Mouse (Mus musculus) hindbrain, embryonic 14.5 days (tissue): ENCODE measurements around the gene Fgf9. TPM values are rescaled to one million over a fixed set of nuclear protein-coding genes. Genes with fewer than 3 reads are reported as not detected.

Source experiments
- ATAC-seq: fragments of 200-750 bp; cut with Nextera tagmentation; 2 replicates; pipeline ENCODE4 v1.8.0; 2017; ENCODE audit warnings: moderate number of reproducible peaks, mild to moderate bottlenecking, moderate TSS enrichment, moderate library complexity; ENCODE audit not compliant: low FRiP score
- DNase-seq: peaks from one replicate; pipeline ENCODE4 v3.0.0-alpha.2; 2015; ENCODE audit warnings: low spot score
- H3K27ac ChIP-seq: fragments of 300-500 bp; sonication (generic); 2 replicates; pipeline ENCODE4 v1.5.1; 2014; ENCODE audit warnings: mild to moderate bottlenecking, moderate library complexity
- H3K27me3 ChIP-seq: fragments of 300-500 bp; sonication (generic); 2 replicates; pipeline ENCODE4 v1.6.1; 2014; ENCODE audit warnings: mild to moderate bottlenecking, low read length, mixed read lengths; ENCODE audit not compliant: control insufficient read depth, insufficient read depth
- H3K36me3 ChIP-seq: fragments of 300-500 bp; sonication (generic); replicated peaks from 2 replicates; pipeline ENCODE4 v1.6.1; 2014; ENCODE audit not compliant: control insufficient read depth, insufficient read depth
- H3K4me1 ChIP-seq: fragments of 300-500 bp; sonication (generic); replicated peaks from 2 replicates; pipeline ENCODE4 v1.6.1; 2014; ENCODE audit warnings: antibody characterized with exemption, low read length, mixed read lengths; ENCODE audit not compliant: control insufficient read depth, insufficient read depth
- H3K4me2 ChIP-seq: fragments of 300-500 bp; sonication (generic); replicated peaks from 2 replicates; pipeline ENCODE4 v1.6.1; 2014; ENCODE audit warnings: mild to moderate bottlenecking, moderate library complexity
- H3K4me3 ChIP-seq: fragments of 300-500 bp; sonication (generic); replicated peaks from 2 replicates; pipeline ENCODE4 v1.5.1; 2014; ENCODE audit warnings: mild to moderate bottlenecking, low read length
- H3K9ac ChIP-seq: fragments of 300-500 bp; sonication (generic); 2 replicates; pipeline ENCODE4 v1.6.1; 2014
- H3K9me3 ChIP-seq: fragments of 300-500 bp; sonication (generic); 2 replicates; pipeline ENCODE4 v1.6.1; 2016; ENCODE audit warnings: low read length; ENCODE audit not compliant: control insufficient read depth
- WGBS: fragments of 180-500 bp; shearing (Covaris S2); extraction: QIAGEN DNeasy Blood & Tissue Kit; methylation state at CpG from one replicate; pipeline ENCODE4 v1.1.7; 2014; 5-methylcytosine and 5-hydroxymethylcytosine counted together
- polyA plus RNA-seq: library from polyadenylated mRNA; unstranded; fragments of >200 nt; fragmentation: Nextera tagmentation; extraction: Ambion mirVana; gene quantifications from 2 replicates; pipeline ENCODE4 v1.2.1, GENCODE M21; 2014

Gene Fgf9
- polyA plus RNA-seq, 1 experiment from 2014 or later, result 18.4 TPM

GRCm38 (mm10) chr14:58071830-58072770 is 1.8 kb downstream of the Fgf9 start:
- ATAC-seq (peak; percentile 81), DNase-seq (peak; percentile 78)
- peak overlapping the region; percentile 52; the same call in 1 of the 2 replicates for H3K27ac ChIP-seq
- no peaks in the 10 kb centered on the region for H3K9me3 ChIP-seq
- peak overlapping the region; percentile 66 for H3K9ac ChIP-seq
- under 1% methylated on average over 85 of the region's 85 CpGs for WGBS
- H3K4me1 ChIP-seq, result peaks cover 26% of the 10 kb centered on the region
- H3K27me3 ChIP-seq, result peaks cover 47% of the 10 kb centered on the region
- H3K36me3 ChIP-seq, result no peaks in the 10 kb centered on the region
- H3K4me3 ChIP-seq, result peak overlapping the region; percentile 73
- H3K4me2 ChIP-seq, result peak overlapping the region; percentile 96

- H3K27me3 ChIP-seq, result peaks cover 51% of the 10 kb centered on the region
Measured at GRCm38 (mm10) chr14:58072771-58073501, 2.6 kb downstream of the Fgf9 start.

DNA sequence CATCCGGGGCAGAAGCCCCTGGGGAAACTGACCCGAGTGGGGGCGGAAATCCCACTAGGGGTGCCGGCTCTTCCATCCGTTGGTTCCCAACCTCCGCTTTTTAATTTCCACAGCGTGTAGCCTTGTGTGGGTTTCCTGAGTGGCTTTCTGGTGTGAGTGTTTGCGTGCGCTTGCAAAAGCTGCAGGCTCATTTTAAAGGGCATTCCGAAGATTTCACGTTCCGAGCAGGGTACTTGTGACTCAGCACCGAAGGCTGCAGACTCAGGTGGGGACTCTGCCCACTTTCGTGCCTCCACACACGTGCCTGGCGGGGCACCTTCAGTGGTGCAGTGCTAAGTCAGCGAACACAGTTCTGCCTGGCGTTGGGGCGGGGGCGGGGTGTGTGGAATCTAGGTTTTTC is 3.6 kb downstream of the Fgf9 start:
- H3K27ac ChIP-seq, result no peak overlapping the region
- peak overlapping the region; percentile 45 for H3K9ac ChIP-seq
- 1% methylated on average over 20 of the region's 20 CpGs for WGBS
- H3K36me3 ChIP-seq, result no peaks in the 10 kb centered on the region
- H3K4me2 ChIP-seq, result peak overlapping the region; percentile 96
- peak overlapping the region; percentile 73 for H3K4me3 ChIP-seq
- DNase-seq (no peak), ATAC-seq (no peak)
- peaks cover 48% of the 10 kb centered on the region for H3K27me3 ChIP-seq
- no peaks in the 10 kb centered on the region for H3K9me3 ChIP-seq
- peaks cover 26% of the 10 kb centered on the region for H3K4me1 ChIP-seq

More at GRCm38 (mm10) chr14:58072771-58073501, 2.6 kb downstream of the Fgf9 start:
- Histone ChIP-seq H3K4me2 (peak overlapping the region; percentile 96), H3K36me3 (no peaks in the 10 kb centered on the region), H3K27ac (no peak overlapping the region), H3K9me3 (no peaks in the 10 kb centered on the region), H3K4me1 (peaks cover 26% of the 10 kb centered on the region), H3K4me3 (peak overlapping the region; percentile 73), H3K9ac (peak overlapping the region; percentile 66)
- under 1% methylated on average over 29 of the region's 29 CpGs for WGBS
- peak; percentile 45 for DNase-seq
- no peak for ATAC-seq

- DNase-seq, result peak; percentile 42
- no peaks in the 10 kb centered on the region for H3K36me3 ChIP-seq
- WGBS, result 0% methylated on average over 56 of the region's 61 CpGs
- peak overlapping the region; percentile 86 for H3K9ac ChIP-seq
- peaks cover 23% of the 10 kb centered on the region for H3K4me1 ChIP-seq
- H3K9me3 ChIP-seq, result no peaks in the 10 kb centered on the region
- H3K4me2 ChIP-seq, result peak overlapping the region; percentile 96
- peak overlapping the region; percentile 90 for H3K27ac ChIP-seq
- H3K27me3 ChIP-seq, result peaks cover 39% of the 10 kb centered on the region
- ATAC-seq, result peak; percentile 39; the same call in 1 of the 2 replicates
- H3K4me3 ChIP-seq, result peak overlapping the region; percentile 73
Measured at GRCm38 (mm10) chr14:58074621-58075432, 4.5 kb downstream of the Fgf9 start.

DNA sequence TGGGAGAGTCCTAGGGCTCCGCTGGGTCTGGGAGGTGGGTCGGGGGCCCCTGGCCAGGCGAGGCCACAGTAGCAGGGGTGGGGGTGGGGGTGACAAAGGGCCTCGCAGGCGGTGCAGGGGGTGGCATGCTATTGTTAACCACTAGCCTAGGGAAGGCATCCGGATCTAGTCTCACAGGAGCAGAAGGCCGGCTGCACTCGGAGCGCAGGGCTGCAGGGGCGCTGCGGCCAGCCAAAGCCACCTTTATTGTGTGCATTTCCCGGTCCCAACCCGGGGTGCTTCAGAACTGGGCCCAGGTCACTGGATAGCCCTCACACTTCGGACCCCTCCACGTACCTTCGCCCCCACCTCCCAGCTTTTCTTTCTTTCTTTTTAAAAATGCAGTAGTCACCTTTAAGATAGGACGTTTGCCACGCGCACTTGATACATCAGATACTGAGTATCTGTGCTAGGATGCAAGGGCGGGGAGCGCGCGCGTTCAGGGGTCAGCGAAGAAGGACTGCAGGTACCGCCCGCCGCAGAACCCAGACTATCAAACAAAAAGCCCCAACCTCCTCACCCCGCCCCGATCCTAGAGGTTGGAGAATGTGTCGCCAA is 5.2 kb downstream of the Fgf9 start:
- H3K9ac ChIP-seq, result peak overlapping the region; percentile 86
- no peaks in the 10 kb centered on the region for H3K36me3 ChIP-seq
- H3K27ac ChIP-seq, result peak overlapping the region; percentile 90
- peak; percentile 32 for DNase-seq
- peak overlapping the region; percentile 96 for H3K4me2 ChIP-seq
- peaks cover 17% of the 10 kb centered on the region for H3K4me1 ChIP-seq
- H3K27me3 ChIP-seq, result peaks cover 39% of the 10 kb centered on the region
- peak overlapping the region; percentile 73 for H3K4me3 ChIP-seq
- H3K9me3 ChIP-seq, result no peaks in the 10 kb centered on the region
- peak; percentile 16; the same call in 1 of the 2 replicates for ATAC-seq
- under 1% methylated on average over 31 of the region's 31 CpGs for WGBS

DNA sequence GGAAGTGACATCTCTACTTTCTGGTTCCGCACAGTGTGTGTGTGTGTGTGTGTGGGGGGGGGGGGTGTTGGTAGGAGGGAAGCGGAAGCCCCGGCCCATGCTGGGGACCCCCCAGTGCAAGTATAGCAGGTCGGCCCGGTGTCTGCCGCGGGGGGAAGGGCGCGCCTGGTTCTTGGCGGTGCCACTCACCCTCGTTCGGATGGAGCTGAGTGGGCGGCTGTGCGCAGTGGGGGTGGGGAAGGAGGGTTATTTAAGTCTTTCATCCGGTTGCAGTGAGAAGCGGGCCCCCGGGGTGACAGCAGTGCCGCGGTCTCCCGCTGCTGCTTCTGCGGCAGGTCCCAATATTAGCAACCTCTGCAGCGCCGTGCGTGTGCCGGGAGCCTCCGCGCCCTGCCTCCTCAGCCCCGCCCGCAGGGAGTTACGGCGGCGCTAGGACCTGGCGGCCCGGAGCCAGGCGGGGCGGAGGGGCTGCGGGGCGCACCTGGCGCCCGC is 5.7 kb downstream of the Fgf9 start:
- H3K36me3 ChIP-seq, result no peaks in the 10 kb centered on the region
- peak overlapping the region; percentile 86 for H3K9ac ChIP-seq
- H3K4me3 ChIP-seq, result peak overlapping the region; percentile 73
- no peaks in the 10 kb centered on the region for H3K9me3 ChIP-seq
- H3K4me2 ChIP-seq, result peak overlapping the region; percentile 96
- WGBS, result under 1% methylated on average over 39 of the region's 40 CpGs
- ATAC-seq (peak; percentile 87), DNase-seq (peak; percentile 84)
- H3K27ac ChIP-seq, result peak overlapping the region; percentile 90
- peaks cover 39% of the 10 kb centered on the region for H3K27me3 ChIP-seq
- peaks cover 15% of the 10 kb centered on the region for H3K4me1 ChIP-seq

DNA sequence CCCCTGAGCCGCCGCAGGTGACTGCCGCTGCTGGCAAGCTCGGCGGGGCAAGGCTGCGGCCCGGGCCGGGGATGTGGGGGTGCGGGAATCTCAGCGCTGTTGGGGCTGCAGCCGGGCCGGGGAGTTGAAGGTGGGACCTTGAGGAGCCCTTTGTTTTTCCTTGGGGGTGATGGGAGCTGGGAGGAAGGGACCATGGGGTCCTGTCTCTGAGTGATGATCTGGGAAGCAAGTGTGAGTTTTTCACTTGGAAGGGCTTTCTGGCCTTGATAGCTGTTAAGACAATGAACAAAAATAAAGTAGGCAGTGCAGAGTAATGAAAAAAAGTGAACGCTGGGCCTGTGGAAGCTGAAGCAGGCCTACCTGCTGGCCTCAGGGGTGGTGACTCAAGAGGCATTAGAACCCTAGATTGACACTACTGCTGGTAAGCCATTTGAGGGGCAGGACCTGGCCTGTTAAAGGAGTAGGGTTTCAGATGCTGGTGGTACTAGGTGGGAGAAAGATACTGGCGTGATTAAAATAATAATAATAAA is 6.4 kb downstream of the Fgf9 start:
- Histone ChIP-seq H3K27me3 (peaks cover 39% of the 10 kb centered on the region), H3K9me3 (no peaks in the 10 kb centered on the region), H3K36me3 (no peaks in the 10 kb centered on the region), H3K27ac (peak overlapping the region; percentile 90), H3K4me3 (peak overlapping the region; percentile 73), H3K4me1 (peaks cover 8% of the 10 kb centered on the region), H3K4me2 (peak overlapping the region; percentile 96), H3K9ac (peak overlapping the region; percentile 86)
- ATAC-seq (no peak), DNase-seq (no peak)
- 5% methylated on average over 14 of the region's 14 CpGs for WGBS

GRCm38 (mm10) chr14:58079471-58079870 is 9.1 kb downstream of the Fgf9 start:
- ATAC-seq, result no peak
- Histone ChIP-seq H3K36me3 (no peaks in the 10 kb centered on the region), H3K4me1 (no peaks in the 10 kb centered on the region; the same call in 1 of the 2 replicates), H3K27ac (no peak overlapping the region), H3K4me3 (no peak overlapping the region), H3K4me2 (no peak overlapping the region), H3K9me3 (no peaks in the 10 kb centered on the region), H3K9ac (no peak overlapping the region), H3K27me3 (peaks cover 22% of the 10 kb centered on the region; the same call in 1 of the 2 replicates)
- 89% methylated on average over 2 of the region's 2 CpGs for WGBS
- no peak for DNase-seq
